In genomic region chr17:44205562-44205961, GRCm38 (mm10) we compare ENCODE assay signal across 21 mouse cellular contexts. TPM values are rescaled to one million over a fixed set of nuclear protein-coding genes. Genes with fewer than 3 reads are reported as not detected.
DNase-seq lines count a peak whose midpoint lies in the region; ATAC-seq and TF ChIP-seq lines count a peak whose summit lies in the region.
"Had no signal": no experiment of that assay in that cellular context is flagged by ENCODE, and none has a peak within 500 bp of the region (broad histone marks: within the 10 kb centered on the region; RNA-seq: fewer than 3 reads in every experiment).

No protein-coding gene starts in this region.

- no peak overlapping the region for H3K9ac ChIP-seq in lung, embryonic 16.5 days (ENCODE audit: low read length)
- H3K9ac ChIP-seq in lung, postnatal 0 days (replicated peaks; ENCODE audit: low read depth): no peak overlapping the region
- no peak overlapping the region for H3K9ac ChIP-seq in intestine, embryonic 16.5 days (ENCODE audit: low read depth, low read length)

- TF ChIP-seq EP300 in lung, postnatal 0 days (IDR thresholded peaks at IDR 0.05): peak; percentile 87

- H3K9me3 ChIP-seq in lung, embryonic 16.5 days (ENCODE audit: control insufficient read depth, low read length): peaks cover 3% of the 10 kb centered on the region; the same call in 1 of the 2 replicates
- no peaks in the 10 kb centered on the region for H3K9me3 ChIP-seq in lung, postnatal 0 days (ENCODE audit: low read length)
- H3K9me3 ChIP-seq in intestine, embryonic 16.5 days (ENCODE audit: control insufficient read depth, low read length): no peaks in the 10 kb centered on the region

- 27% methylated on average over 3 of the region's 3 CpGs for WGBS in lung, embryonic 16.5 days
- 55% methylated on average over 3 of the region's 3 CpGs for WGBS in lung, adult 2 months
- 25% methylated on average over 3 of the region's 3 CpGs for WGBS in lung, postnatal 0 days
- WGBS in intestine, embryonic 16.5 days: 59% methylated on average over 3 of the region's 3 CpGs

- no peak for TF ChIP-seq CTCF in lung, adult 2 months (IDR thresholded peaks at IDR 0.05; ENCODE audit: insufficient read depth, low read length)
- TF ChIP-seq CTCF in lung, postnatal 0 days (IDR thresholded peaks at IDR 0.05): no peak

- no peak overlapping the region for H3K4me2 ChIP-seq in lung, embryonic 16.5 days (ENCODE audit: low read depth, low read length)
- no peak overlapping the region for H3K4me2 ChIP-seq in lung, postnatal 0 days (replicated peaks; ENCODE audit: low read depth, low read length)
- H3K4me2 ChIP-seq in intestine, embryonic 16.5 days (ENCODE audit: low read depth, low read length): no peak overlapping the region

- no peaks in the 10 kb centered on the region for H3K27me3 ChIP-seq in lung, embryonic 16.5 days (ENCODE audit: control insufficient read depth, insufficient read depth, low read depth, low read length)
- no peaks in the 10 kb centered on the region for H3K27me3 ChIP-seq in lung, postnatal 0 days (replicated peaks; ENCODE audit: insufficient read depth, low read length)
- no peaks in the 10 kb centered on the region for H3K27me3 ChIP-seq in intestine, embryonic 16.5 days (replicated peaks; ENCODE audit: control insufficient read depth, insufficient read depth, low read length)
- H3K27me3 ChIP-seq: Patski had no signal

- ATAC-seq in lung, embryonic 16.5 days (ENCODE audit: low read depth): peak; percentile 52; the same call in 1 of the 2 replicates
- peak; percentile 23; the same call in 1 of the 2 replicates for ATAC-seq in lung, postnatal 0 days
- no peak for ATAC-seq in intestine, embryonic 16.5 days
- ATAC-seq: activated CD4-positive, CD25-positive, alpha-beta regulatory T cell, adult 4 months; CD4-positive, CD25-positive, alpha-beta regulatory T cell, adult 4 months; Patski had no signal

- DNase-seq in lung, adult 2 months: no peak
- DNase-seq in lung, postnatal 0 days (ENCODE audit: low spot score): no peak
- DNase-seq in lung, postnatal 36 days: no peak
- DNase-seq: adrenal gland, adult 2 months; adrenal gland, adult 8-10 months; adrenal gland, postnatal 10 days; adrenal gland, postnatal 14 days; adrenal gland, postnatal 25 days; adrenal gland, postnatal 36 days; B cell, adult 2 months; cerebellum, adult 11 months; cerebellum, adult 11-12 months; cerebellum, adult 18-20 months; cerebellum, adult 2 months had no signal

- no peak for TF ChIP-seq POLR2A in lung, adult 2 months (IDR thresholded peaks at IDR 0.05; ENCODE audit: borderline replicate concordance, extremely low read depth, low read depth, low read length)

- H3K27ac ChIP-seq in lung, embryonic 16.5 days (ENCODE audit: low read length): no peak overlapping the region
- H3K27ac ChIP-seq in lung, postnatal 0 days (ENCODE audit: low read length): peak overlapping the region; percentile 38; the same call in 1 of the 2 replicates
- peak overlapping the region; percentile 96 for H3K27ac ChIP-seq in brown adipose tissue, adult 24 weeks (replicated peaks; ENCODE audit: low read depth, low read length)
- H3K27ac ChIP-seq in intestine, embryonic 16.5 days (ENCODE audit: low read length): no peak overlapping the region

- H3K36me3 ChIP-seq in lung, embryonic 16.5 days (ENCODE audit: control insufficient read depth, insufficient read depth, low read length): no peaks in the 10 kb centered on the region
- no peaks in the 10 kb centered on the region for H3K36me3 ChIP-seq in lung, postnatal 0 days (ENCODE audit: insufficient read depth, low read length)
- H3K36me3 ChIP-seq in intestine, embryonic 16.5 days (ENCODE audit: control insufficient read depth, insufficient read depth, low read length): no peaks in the 10 kb centered on the region
- H3K36me3 ChIP-seq: G1E had no signal

- H3K4me1 ChIP-seq in lung, embryonic 16.5 days (replicated peaks; ENCODE audit: control insufficient read depth, insufficient read depth, low read length): no peaks in the 10 kb centered on the region
- peaks cover 16% of the 10 kb centered on the region for H3K4me1 ChIP-seq in lung, adult 2 months (ENCODE audit: control insufficient read depth, insufficient read depth, low read length)
- H3K4me1 ChIP-seq in lung, postnatal 0 days (ENCODE audit: insufficient read depth, low read depth, low read length): peaks cover 9% of the 10 kb centered on the region
- peaks cover 31% of the 10 kb centered on the region for H3K4me1 ChIP-seq in brown adipose tissue, adult 24 weeks (ENCODE audit: control insufficient read depth, insufficient read depth, insufficient read length, low read length)
- peaks cover 7% of the 10 kb centered on the region; the same call in 1 of the 2 replicates for H3K4me1 ChIP-seq in intestine, embryonic 16.5 days (ENCODE audit: control insufficient read depth, insufficient read depth, low read length)

- H3K4me3 ChIP-seq in lung, embryonic 16.5 days (ENCODE audit: low read length): no peak overlapping the region
- H3K4me3 ChIP-seq in lung, adult 2 months (replicated peaks; ENCODE audit: extremely low read depth, low read depth, low read length): no peak overlapping the region
- no peak overlapping the region for H3K4me3 ChIP-seq in lung, postnatal 0 days (ENCODE audit: low read depth, low read length)
- no peak overlapping the region for H3K4me3 ChIP-seq in brown adipose tissue, adult 24 weeks (ENCODE audit: insufficient read depth, low read depth, low read length)
- H3K4me3 ChIP-seq in intestine, embryonic 16.5 days (ENCODE audit: low read length): no peak overlapping the region

RNA-seq across cellular contexts. Expression of gene Clic5, which starts 17.2 kb away (rescaled TPM):
- polyA plus RNA-seq in lung, embryonic 16.5 days (2015; fragmentation: Nextera tagmentation; extraction: Ambion mirVana): 24.8 and 29.1 TPM in 2 replicates
- polyA plus RNA-seq in lung, adult 2 months (2012; rRNA removed): 82.3 and 122 TPM in 2 replicates
- polyA plus RNA-seq in lung, postnatal 0 days (2015; fragmentation: Nextera tagmentation; extraction: Ambion mirVana): 83.6 and 122 TPM in 2 replicates
- 89.1 and 108 TPM in 2 replicates for polyA plus RNA-seq in brown adipose tissue, adult 24 weeks (2012; ENCODE audit: insufficient read depth, insufficient read length, missing spikeins)
- polyA plus RNA-seq in intestine, embryonic 16.5 days (2015; fragmentation: Nextera tagmentation; extraction: Ambion mirVana): 25.9 and 31.2 TPM in 2 replicates
- polyA plus RNA-seq: G1E had no signal

Comparison
In these comparisons a context has a peak if more than half of its experiments do, and no peak if none do; other contexts are left out.
1. H3K27ac ChIP-seq: peak in lung, postnatal 0 days (single experiment) and brown adipose tissue, adult 24 weeks (single experiment); none in lung, embryonic 16.5 days (single experiment) and intestine, embryonic 16.5 days (single experiment).